Mouse (Mus musculus) cerebellum, adult 2 months (tissue): ENCODE data around the gene Ppfia4. TPM values are rescaled to one million over a fixed set of nuclear protein-coding genes. Genes with fewer than 3 reads are reported as not detected.

Experiments
- DNase-seq, 2 experiments: peaks; one replicate each; pipeline ENCODE4 v3.0.0; 2021
- H3K27ac ChIP-seq: fragments of 200-500 bp; 2 replicates; pipeline ENCODE4 v1.5.1; 2012; ENCODE audit warnings: low read length, control low read depth, inconsistent platforms; ENCODE audit not compliant: insufficient read depth
- H3K27me3 ChIP-seq: fragments of 200-500 bp; 2 replicates; pipeline ENCODE4 v1.6.1; 2012; ENCODE audit warnings: inconsistent platforms, mild to moderate bottlenecking, low read length, moderate library complexity; ENCODE audit not compliant: control insufficient read depth, insufficient read depth
- H3K4me1 ChIP-seq: fragments of 200-500 bp; 2 replicates; pipeline ENCODE4 v1.6.1; 2011; ENCODE audit warnings: low read length; ENCODE audit not compliant: control insufficient read depth, insufficient read depth
- H3K4me3 ChIP-seq: fragments of 200-500 bp; replicated peaks from 2 replicates; pipeline ENCODE3; 2011; ENCODE audit warnings: mild to moderate bottlenecking, low read depth, low read length, control low read depth; ENCODE audit not compliant: insufficient read depth
- CTCF ChIP-seq: fragments of 200-500 bp; IDR thresholded peaks from 2 replicates; pipeline ENCODE4 v1.5.1; 2011; ENCODE audit warnings: low read depth, mild to moderate bottlenecking, control low read depth, low read length, moderate library complexity, borderline replicate concordance; ENCODE audit not compliant: insufficient read depth
- POLR2A ChIP-seq: fragments of 200-500 bp; IDR thresholded peaks from 2 replicates; pipeline ENCODE4 v1.6.1; 2011; ENCODE audit warnings: low read length, control low read depth, borderline replicate concordance; ENCODE audit not compliant: insufficient read depth
- WGBS: fragments of 180-500 bp; shearing (Covaris S2); methylation state at CpG from one replicate; pipeline ENCODE4 v1.1.7; 2018; 5-methylcytosine and 5-hydroxymethylcytosine counted together
- polyA plus RNA-seq: library from polyadenylated mRNA; depleted of rRNA; stranded (reverse); fragments of >200 nt; gene quantifications from 2 replicates; pipeline ENCODE4 v1.2.3, GENCODE M21; 2012

Gene Ppfia4
- polyA plus RNA-seq, 1 experiment, result 192 TPM

DNA sequence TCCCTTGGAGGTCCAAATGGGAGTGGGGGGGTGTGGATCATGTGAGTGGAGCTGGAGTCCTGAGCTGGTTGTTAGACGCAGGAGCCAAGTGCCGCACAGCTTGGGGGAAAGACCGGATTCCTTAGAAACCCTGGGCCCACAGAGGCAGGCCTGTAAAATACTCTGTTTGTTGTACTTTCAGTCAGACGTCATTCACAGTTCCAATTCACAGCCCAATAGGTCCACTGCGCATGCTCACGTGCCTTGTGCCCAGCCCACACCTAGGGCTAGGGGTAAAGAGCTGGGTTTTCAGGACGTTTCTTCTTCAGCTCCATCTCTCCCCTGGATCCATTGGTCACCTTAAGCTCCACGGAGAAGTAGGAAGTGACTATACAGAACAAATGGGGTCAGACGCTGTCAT lies 40.1 kb downstream of the Ppfia4 start:
- peaks cover 11% of the 10 kb centered on the region for H3K4me1 ChIP-seq
- no peak overlapping the region; the same call in 1 of the 2 replicates for H3K27ac ChIP-seq
- WGBS, result 59% methylated on average over 9 of the region's 9 CpGs
- no peaks in the 10 kb centered on the region for H3K27me3 ChIP-seq
- no peak overlapping the region for H3K4me3 ChIP-seq
- no peak for DNase-seq
- TF ChIP-seq CTCF (no peak), POLR2A (no peak)

- 45% methylated on average over 5 of the region's 5 CpGs for WGBS
- H3K27me3 ChIP-seq, result no peaks in the 10 kb centered on the region
- H3K27ac ChIP-seq, result no peak overlapping the region
- DNase-seq, result peak in 1 of 2 experiments; percentile 34
- H3K4me3 ChIP-seq, result no peak overlapping the region
- peaks cover 10% of the 10 kb centered on the region for H3K4me1 ChIP-seq
- no peak for TF ChIP-seq CTCF
- TF ChIP-seq POLR2A, result no peak
These were observed 40.7 kb downstream of the Ppfia4 start for GRCm38 (mm10) chr1:134292073-134292472.

DNA sequence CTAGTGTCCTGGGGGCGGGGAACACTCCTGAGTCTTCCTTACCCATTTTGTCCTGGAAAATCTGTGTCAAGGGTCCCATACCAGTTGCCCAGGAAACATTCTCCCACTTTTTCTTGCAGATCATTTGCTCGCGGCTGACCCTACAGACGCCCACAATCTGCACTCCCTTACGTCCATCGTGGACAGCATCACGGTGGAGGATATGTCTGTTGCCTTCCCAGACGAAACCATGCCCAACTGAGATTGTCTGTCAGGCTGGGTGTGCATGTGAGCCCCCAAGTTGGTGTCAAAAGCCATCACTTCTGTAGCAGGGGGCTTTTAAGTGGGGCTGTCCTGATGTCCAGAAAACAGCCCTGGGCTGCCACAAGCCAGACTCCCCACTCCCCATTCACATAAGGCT lies 41.2 kb downstream of the Ppfia4 start:
- DNase-seq, result no peak
- 90% methylated on average over 8 of the region's 8 CpGs for WGBS
- Histone ChIP-seq H3K27ac (no peak overlapping the region), H3K4me1 (peaks cover 7% of the 10 kb centered on the region), H3K4me3 (no peak overlapping the region), H3K27me3 (no peaks in the 10 kb centered on the region)
- no peak for TF ChIP-seq CTCF
- TF ChIP-seq POLR2A, result no peak

- TF ChIP-seq CTCF, result peak; percentile 73
- no peak for TF ChIP-seq POLR2A
- Histone ChIP-seq H3K4me1 (peaks cover 5% of the 10 kb centered on the region; the same call in 1 of the 2 replicates), H3K4me3 (no peak overlapping the region), H3K27me3 (no peaks in the 10 kb centered on the region), H3K27ac (no peak overlapping the region)
- peak; percentile 52 to 70 for DNase-seq
- WGBS, result 73% methylated on average over 5 of the region's 5 CpGs
These were observed 41.8 kb downstream of the Ppfia4 start for GRCm38 (mm10) chr1:134290909-134291308.

GRCm38 (mm10) chr1:134290300-134290699 lies 42.4 kb downstream of the Ppfia4 start:
- H3K27ac ChIP-seq, result no peak overlapping the region

GRCm38 (mm10) chr1:134289598-134290099 lies 43.1 kb downstream of the Ppfia4 start, which contains the start of gene Myog:
Myog (plus strand) TSS chr1:134289989.
- DNase-seq, result no peak
- Histone ChIP-seq H3K4me1 (peaks cover 5% of the 10 kb centered on the region; the same call in 1 of the 2 replicates), H3K27ac (no peak within 1 kb of the TSS), H3K4me3 (no peak within 1 kb of the TSS), H3K27me3 (no peaks in the 10 kb centered on the region)
- TF ChIP-seq POLR2A (no peak), CTCF (no peak)
- 50% methylated on average over 11 of the region's 11 CpGs for WGBS

More at GRCm38 (mm10) chr1:134290300-134290699, 42.4 kb downstream of the Ppfia4 start:
- H3K4me3 ChIP-seq, result no peak overlapping the region
- WGBS, result 91% methylated on average over 13 of the region's 13 CpGs
- peaks cover 5% of the 10 kb centered on the region; the same call in 1 of the 2 replicates for H3K4me1 ChIP-seq
- DNase-seq, result no peak
- H3K27me3 ChIP-seq, result no peaks in the 10 kb centered on the region
- TF ChIP-seq POLR2A (no peak), CTCF (no peak)

GRCm38 (mm10) chr1:134288239-134288638 lies 44.5 kb downstream of the Ppfia4 start:
- H3K4me3 ChIP-seq, result no peak overlapping the region
- WGBS, result 76% methylated on average over 3 of the region's 3 CpGs
- DNase-seq, result peak in 1 of 2 experiments; percentile 49
- TF ChIP-seq CTCF, result no peak
- no peak for TF ChIP-seq POLR2A
- H3K27ac ChIP-seq, result no peak overlapping the region
- H3K27me3 ChIP-seq, result no peaks in the 10 kb centered on the region
- peaks cover 5% of the 10 kb centered on the region; the same call in 1 of the 2 replicates for H3K4me1 ChIP-seq

- DNase-seq, result no peak
- no peak overlapping the region for H3K4me3 ChIP-seq
- WGBS, result 73% methylated on average over 10 of the region's 10 CpGs
- H3K27ac ChIP-seq, result no peak overlapping the region
- no peaks in the 10 kb centered on the region for H3K27me3 ChIP-seq
- TF ChIP-seq CTCF (no peak), POLR2A (no peak)
- H3K4me1 ChIP-seq, result peaks cover 5% of the 10 kb centered on the region; the same call in 1 of the 2 replicates
These were observed 47.1 kb downstream of the Ppfia4 start for GRCm38 (mm10) chr1:134285458-134286120.
